Mouse (Mus musculus) Patski (cell line): ENCODE measurements around the gene Bsn. TPM values are rescaled to one million over a fixed set of nuclear protein-coding genes. Genes with fewer than 3 reads are reported as not detected.

ENCODE experiments used
- ATAC-seq: fragments of 100-300 bp; one replicate; pipeline ENCODE4 v1.8.0; 2021
- CTCF ChIA-PET: fragments of 350-600 bp; sonication (Branson Sonifier 250); formaldehyde crosslinking; loops from one replicate; lab custom pipeline; 2022; ENCODE audit warnings: inconsistent platforms; lab: Charles Lee
- POLR2A ChIA-PET: fragments of 350-600 bp; sonication (Branson Sonifier 250); formaldehyde crosslinking; loops from one replicate; lab custom pipeline; 2022; ENCODE audit warnings: antibody characterized with exemption, inconsistent platforms; lab: Charles Lee
- DNase-seq: peaks from one replicate; pipeline ENCODE4 v3.0.0-alpha.2; 2011; ENCODE audit warnings: low read depth, low spot score
- H3K27me3 ChIP-seq: fragments of 371-371 bp; one replicate; pipeline ENCODE4 v1.5.1; 2021
- CTCF ChIP-seq: fragments of 100-300 bp; IDR thresholded peaks from one replicate; pipeline ENCODE4 v1.5.1; 2021
- in situ Hi-C: fragments of 300-500 bp; cut with MboI; formaldehyde crosslinking; loops from 3 replicates; pipeline ENCODE4 v1.11.1; 2018; ENCODE audit warnings: low pct_unique_long_range_greater_than_20kb, mixed read lengths
- polyA plus RNA-seq: library from polyadenylated mRNA; unstranded; gene quantifications from one replicate; pipeline ENCODE4 v1.2.3, GENCODE M21; 2021

Bsn gene
- 0.08 TPM for polyA plus RNA-seq

GRCm38 (mm10) chr9:108189787-108190679, at the start of gene Bsn:
TSS of gene Bsn (minus strand) at chr9:108190384.
- POLR2A ChIA-PET = no interaction called here
- no peak for TF ChIP-seq CTCF
- ATAC-seq = no peak
- in situ Hi-C loops = no loop called here
- CTCF ChIA-PET = no interaction called here
- H3K27me3 ChIP-seq = peaks cover 7% of the 10 kb centered on the region
- no peak for DNase-seq

DNA sequence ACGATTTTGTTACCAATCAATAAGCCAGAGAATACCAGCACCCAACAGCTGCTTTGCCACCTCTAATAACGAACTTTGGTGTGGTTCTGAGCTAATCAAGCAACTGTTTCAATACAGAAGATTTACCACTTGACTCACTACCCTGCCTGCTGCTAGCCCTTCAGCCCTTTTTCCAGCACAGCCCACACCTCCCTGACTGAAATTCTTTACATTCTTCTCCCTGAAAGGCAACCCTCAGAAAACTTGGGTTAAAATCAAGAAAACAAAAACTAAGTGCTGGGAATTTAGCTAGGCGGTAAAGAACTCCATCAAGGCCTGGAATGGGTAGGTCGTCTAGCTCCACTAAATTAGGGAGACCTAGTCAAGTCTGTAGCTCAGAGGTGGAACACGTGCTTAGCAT, 49.8 kb upstream of the Bsn start:
- CTCF ChIA-PET = interaction anchor here (0.8 to 1.2 kb wide), 4 partner anchors 12 to 44 kb away, joined by 3 to 5 read pairs (median 4); no protein-coding TSS in a partner anchor
- in situ Hi-C loops = no loop called here
- ATAC-seq = peak; percentile 44

DNA sequence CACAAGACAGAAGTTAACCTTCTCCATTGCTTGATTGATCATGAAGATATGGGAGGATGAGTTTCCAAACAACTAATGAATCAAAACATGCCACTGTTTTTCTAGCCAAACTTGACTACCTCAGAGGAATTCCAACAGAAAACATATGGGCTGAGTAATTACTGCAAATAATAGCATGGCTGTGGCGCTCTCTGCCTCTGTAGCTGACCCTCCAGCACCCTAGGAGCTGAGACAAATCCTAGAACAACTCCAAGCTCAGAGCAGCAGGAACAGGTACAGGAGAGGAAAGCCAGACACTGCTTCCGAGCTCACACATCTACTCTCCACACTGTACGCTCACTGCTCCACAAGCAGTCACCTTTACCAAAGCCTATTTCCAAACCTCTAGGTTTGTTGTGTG, 48.6 kb upstream of the Bsn start:
- in situ Hi-C loops = no loop called here
- no peak for TF ChIP-seq CTCF
- ATAC-seq = no peak
- CTCF ChIA-PET = interaction anchor here (0.7 to 2.7 kb wide), 5 partner anchors 11 to 40 kb away, joined by 3 to 11 read pairs (median 5); no protein-coding TSS in a partner anchor
- no peak for DNase-seq
- no peaks in the 10 kb centered on the region for H3K27me3 ChIP-seq
- POLR2A ChIA-PET = interaction anchor here (1.6 to 1.8 kb wide), 2 partner anchors 9 to 17 kb away, joined by 7 to 8 read pairs; no protein-coding TSS in a partner anchor

More for the DNA sequence above, 49.8 kb upstream of the Bsn start:
- TF ChIP-seq CTCF = no peak
- H3K27me3 ChIP-seq = no peaks in the 10 kb centered on the region
- POLR2A ChIA-PET = interaction anchor here (0.6 to 1.8 kb wide), 3 partner anchors 10 to 39 kb away, joined by 3 to 8 read pairs (median 7); no protein-coding TSS in a partner anchor
- no peak for DNase-seq

- ChIA-PET CTCF (interaction anchor here (0.9 to 2.7 kb wide), 6 partner anchors 10 to 105 kb away, joined by 3 to 11 read pairs (median 4); no protein-coding TSS in a partner anchor), POLR2A (interaction anchor here (1.6 to 1.8 kb wide), 2 partner anchors 9 to 17 kb away, joined by 7 to 8 read pairs; no protein-coding TSS in a partner anchor)
- in situ Hi-C loops = no loop called here
- ATAC-seq = no peak
- H3K27me3 ChIP-seq = no peaks in the 10 kb centered on the region
- no peak for TF ChIP-seq CTCF
- DNase-seq = no peak
These were observed 48.2 kb upstream of the Bsn start for GRCm38 (mm10) chr9:108238402-108238801.

GRCm38 (mm10) chr9:108234682-108235081, 44.5 kb upstream of the Bsn start:
- ChIA-PET CTCF (no interaction called here), POLR2A (no interaction called here)
- DNase-seq (no peak), ATAC-seq (no peak)
- in situ Hi-C loops = no loop called here
- no peaks in the 10 kb centered on the region for H3K27me3 ChIP-seq
- no peak for TF ChIP-seq CTCF

DNA sequence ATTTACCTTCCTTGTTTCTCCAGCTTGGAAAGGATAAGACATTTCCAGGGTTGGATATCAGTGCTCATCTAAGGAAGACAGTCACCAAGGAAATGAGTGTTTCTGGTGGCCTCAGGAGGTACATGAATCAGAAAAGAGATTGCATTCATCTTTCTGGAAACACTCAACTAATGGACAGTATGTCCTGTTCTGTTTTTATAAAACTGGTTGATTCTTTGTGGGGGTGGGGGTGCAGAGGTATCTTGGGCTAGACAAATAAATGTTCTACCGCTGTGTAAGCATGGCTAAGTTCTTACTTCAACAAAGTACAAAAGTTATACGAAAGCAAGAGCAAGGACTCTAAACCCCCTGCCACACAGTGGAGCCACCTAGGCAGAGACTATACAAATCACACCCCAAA, 42.7 kb upstream of the Bsn start:
- no peak for TF ChIP-seq CTCF
- ATAC-seq = no peak
- DNase-seq = no peak
- in situ Hi-C loops = no loop called here
- ChIA-PET CTCF (no interaction called here), POLR2A (no interaction called here)
- H3K27me3 ChIP-seq = no peaks in the 10 kb centered on the region

- in situ Hi-C loops = no loop called here
- ChIA-PET POLR2A (interaction anchor here (0.9 to 2.2 kb wide), 3 partner anchors 9 to 35 kb away, joined by 3 to 6 read pairs (median 4); partner anchors contain the start of gene Dag1), CTCF (interaction anchor here (0.7 to 2.2 kb wide), 7 partner anchors 10 to 36 kb away, joined by 3 to 6 read pairs (median 4); partner anchors contain the start of gene Dag1)
- no peaks in the 10 kb centered on the region for H3K27me3 ChIP-seq
- no peak for TF ChIP-seq CTCF
- DNase-seq (peak; percentile 46), ATAC-seq (peak; percentile 74)
These were observed 37.9 kb upstream of the Bsn start for GRCm38 (mm10) chr9:108227911-108228649.

GRCm38 (mm10) chr9:108225166-108225565, 35.0 kb upstream of the Bsn start:
- no peaks in the 10 kb centered on the region for H3K27me3 ChIP-seq
- in situ Hi-C loops = no loop called here
- no peak for DNase-seq
- CTCF ChIA-PET = interaction anchor here (0.6 to 2.2 kb wide), 7 partner anchors 12 to 53 kb away, joined by 3 to 11 read pairs (median 4); no protein-coding TSS in a partner anchor
- TF ChIP-seq CTCF = no peak
- POLR2A ChIA-PET = interaction anchor here (0.9 to 1.7 kb wide), 3 partner anchors 10 to 39 kb away, joined by 3 to 5 read pairs (median 3); no protein-coding TSS in a partner anchor
- ATAC-seq = no peak

DNA sequence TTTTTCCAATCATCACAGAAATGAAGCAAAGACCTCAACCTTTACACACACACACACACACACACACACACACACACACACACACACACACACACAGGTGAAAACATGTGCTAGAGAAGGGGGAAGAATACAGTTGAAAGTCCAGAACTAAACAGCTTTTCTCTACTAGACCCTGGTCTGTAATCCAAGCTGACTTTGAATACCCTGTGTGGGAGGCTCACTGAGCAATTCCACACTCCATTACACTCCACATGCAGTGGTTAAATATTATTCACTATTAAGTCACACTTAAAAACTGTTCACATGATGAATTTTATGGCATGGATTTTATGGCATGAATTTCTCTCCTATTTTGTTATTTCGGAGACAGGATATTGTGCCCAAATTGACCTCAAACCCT, 33.4 kb upstream of the Bsn start:
- in situ Hi-C loops = no loop called here
- ATAC-seq (no peak), DNase-seq (no peak)
- POLR2A ChIA-PET = interaction anchor here (0.7 kb wide), 1 partner anchor 116 kb away, joined by 3 read pairs; no protein-coding TSS in a partner anchor
- TF ChIP-seq CTCF = no peak
- CTCF ChIA-PET = interaction anchor here (0.6 to 2.2 kb wide), 3 partner anchors 20 to 47 kb away, joined by 3 to 10 read pairs (median 3); no protein-coding TSS in a partner anchor
- no peaks in the 10 kb centered on the region for H3K27me3 ChIP-seq

GRCm38 (mm10) chr9:108221566-108221965, 31.4 kb upstream of the Bsn start:
- ATAC-seq (no peak), DNase-seq (no peak)
- no peaks in the 10 kb centered on the region for H3K27me3 ChIP-seq
- ChIA-PET POLR2A (interaction anchor here (2.1 kb wide), 1 partner anchor 18 kb away, joined by 8 read pairs; no protein-coding TSS in a partner anchor), CTCF (interaction anchor here (1.1 to 3.3 kb wide), 3 partner anchors 18 to 62 kb away, joined by 3 to 9 read pairs (median 3); no protein-coding TSS in a partner anchor)
- no peak for TF ChIP-seq CTCF
- in situ Hi-C loops = no loop called here
